Mouse (Mus musculus): ENCODE measurements around the gene Sall1. TPM values are rescaled to one million over a fixed set of nuclear protein-coding genes. Genes with fewer than 3 reads are reported as not detected.

The Sall1 gene
- polyA plus RNA-seq, 1 experiment: not detected

GRCm38 (mm10) chr8:89016465-89017070 lies 27.4 kb downstream of the Sall1 start:
- no peak for TF ChIP-seq GATA1 (IDR thresholded peaks at IDR 0.05; ENCODE audit: low read length)

- TF ChIP-seq GATA1 (IDR thresholded peaks at IDR 0.05; ENCODE audit: low read length): no peak
Measured at GRCm38 (mm10) chr8:89015539-89015938, 28.4 kb downstream of the Sall1 start.

- TF ChIP-seq GATA1 (IDR thresholded peaks at IDR 0.05; ENCODE audit: low read length): no peak
Measured at GRCm38 (mm10) chr8:89012853-89013534, 31.0 kb downstream of the Sall1 start.

- TF ChIP-seq GATA1 (IDR thresholded peaks at IDR 0.05; ENCODE audit: low read length): no peak
Measured at GRCm38 (mm10) chr8:89012024-89012712, 31.8 kb downstream of the Sall1 start.

GRCm38 (mm10) chr8:89008784-89009183 lies 35.2 kb downstream of the Sall1 start:
- TF ChIP-seq GATA1 (IDR thresholded peaks at IDR 0.05; ENCODE audit: low read length): no peak

GRCm38 (mm10) chr8:89007114-89007513 lies 36.8 kb downstream of the Sall1 start:
- TF ChIP-seq GATA1 (IDR thresholded peaks at IDR 0.05; ENCODE audit: low read length): no peak

GRCm38 (mm10) chr8:89006426-89006825 lies 37.5 kb downstream of the Sall1 start:
- no peak for TF ChIP-seq GATA1 (IDR thresholded peaks at IDR 0.05; ENCODE audit: low read length)

GRCm38 (mm10) chr8:89005797-89006196 lies 38.2 kb downstream of the Sall1 start:
- no peak for TF ChIP-seq GATA1 (IDR thresholded peaks at IDR 0.05; ENCODE audit: low read length)

- no peak for TF ChIP-seq GATA1 (IDR thresholded peaks at IDR 0.05; ENCODE audit: low read length)
Measured at GRCm38 (mm10) chr8:89004041-89004440, 39.9 kb downstream of the Sall1 start.

GRCm38 (mm10) chr8:89003336-89003896 lies 40.5 kb downstream of the Sall1 start:
- no peak for TF ChIP-seq GATA1 (IDR thresholded peaks at IDR 0.05; ENCODE audit: low read length)

- TF ChIP-seq GATA1 (IDR thresholded peaks at IDR 0.05; ENCODE audit: low read length): no peak
Measured at GRCm38 (mm10) chr8:89002128-89002527, 41.8 kb downstream of the Sall1 start.

- TF ChIP-seq GATA1 (IDR thresholded peaks at IDR 0.05; ENCODE audit: low read length): no peak
Measured at GRCm38 (mm10) chr8:88997276-88997675, 46.7 kb downstream of the Sall1 start.

- no peak for TF ChIP-seq GATA1 (IDR thresholded peaks at IDR 0.05; ENCODE audit: low read length)
Measured at GRCm38 (mm10) chr8:88991780-88992509, 52.0 kb downstream of the Sall1 start.

- TF ChIP-seq GATA1 (IDR thresholded peaks at IDR 0.05; ENCODE audit: low read length): no peak
Measured at GRCm38 (mm10) chr8:88991176-88991575, 52.8 kb downstream of the Sall1 start.

- no peak for TF ChIP-seq GATA1 (IDR thresholded peaks at IDR 0.05; ENCODE audit: low read length)
Measured at GRCm38 (mm10) chr8:88989002-88989401, 55.0 kb downstream of the Sall1 start.

- no peak for TF ChIP-seq GATA1 (IDR thresholded peaks at IDR 0.05; ENCODE audit: low read length)
Measured at GRCm38 (mm10) chr8:88983468-88983867, 60.5 kb downstream of the Sall1 start.

Data from G1E-ER4 (cell line).